Mouse (Mus musculus) brain, embryonic 14.5 days (tissue): Measurements from ENCODE around the gene Mpzl1.

Experiments
- CTCF ChIP-seq: fragments of 200-500 bp; IDR thresholded peaks from 2 replicates; pipeline ENCODE4 v1.5.1; 2012; ENCODE audit warnings: inconsistent platforms, mild to moderate bottlenecking, moderate library complexity, borderline replicate concordance; ENCODE audit not compliant: insufficient read depth, insufficient read length; ENCODE audit errors: extremely low read depth
- POLR2A ChIP-seq: fragments of 200-500 bp; IDR thresholded peaks from 2 replicates; pipeline ENCODE4 v1.6.1; 2012; ENCODE audit warnings: mild to moderate bottlenecking, inconsistent platforms, borderline replicate concordance; ENCODE audit not compliant: poor library complexity, insufficient read depth, insufficient read length, severe bottlenecking; ENCODE audit errors: extremely low read depth

GRCm38 (mm10) chr1:165634151-165634884 is at the start of gene Mpzl1:
- TF ChIP-seq CTCF (no peak), POLR2A (peak; percentile 99)
